Mouse (Mus musculus): ENCODE measurements around the gene Slc46a3. TPM values are rescaled to one million over a fixed set of nuclear protein-coding genes. Genes with fewer than 3 reads are reported as not detected.

The Slc46a3 gene
- polyA plus RNA-seq, 1 experiment from 2014 or later, result 3.7 TPM

Other genes with a start within 250 kb of the Slc46a3 start
- 10.7 and 11.5 TPM in 2 replicates for gene Flt1, start 168.8 kb downstream of the Slc46a3 start, polyA plus RNA-seq (2015; fragmentation: Nextera tagmentation; extraction: Ambion mirVana)
- gene Pomp, start 34.4 kb downstream of the Slc46a3 start, polyA plus RNA-seq (2015; fragmentation: Nextera tagmentation; extraction: Ambion mirVana), result 479 and 516 TPM in 2 replicates
- 16.9 and 20.0 TPM in 2 replicates for gene Mtus2, start 62.5 kb upstream of the Slc46a3 start, polyA plus RNA-seq (2015; fragmentation: Nextera tagmentation; extraction: Ambion mirVana)